Mouse (Mus musculus): ENCODE results near the gene Gm20820. TPM values are rescaled to one million over a fixed set of nuclear protein-coding genes. Genes with fewer than 3 reads are reported as not detected.
"Not testable (repeated sequence)": the region's sequence is repeated elsewhere in the genome, so short reads cannot be mapped to it uniquely, and the experiment has no call there.

The Gm20820 gene
- polyA plus RNA-seq (2015; fragmentation: Nextera tagmentation; extraction: Ambion mirVana) = not detected in 2 replicates

GRCm38 (mm10) chrY:86061472-86061871 lies at the start of gene Gm20820:
Gm20820 (plus strand) TSS chrY:86061772.
- not testable (repeated sequence) for ATAC-seq (ENCODE audit: low read depth)

More at GRCm38 (mm10) chrY:86061472-86061871, at the start of gene Gm20820:
- not testable (repeated sequence) for DNase-seq; H3K4me3 ChIP-seq (replicated peaks); H3K27me3 ChIP-seq; H3K9ac ChIP-seq; H3K4me1 ChIP-seq (replicated peaks); H3K4me2 ChIP-seq; H3K9me3 ChIP-seq (replicated peaks); H3K36me3 ChIP-seq; H3K27ac ChIP-seq
- WGBS (ENCODE audit: insufficient replicate concordance) = no CpG with 5 or more reads among the region's 6 CpGs

Data from liver, embryonic 13.5 days (tissue).